Mouse (Mus musculus) embryonic facial prominence, embryonic 10.5 days (tissue): ENCODE results near the gene Nudcd3. TPM values are rescaled to one million over a fixed set of nuclear protein-coding genes. Genes with fewer than 3 reads are reported as not detected.

Experiments
- DNase-seq: peaks from one replicate; pipeline ENCODE4 v3.0.0-alpha.2; 2017; ENCODE audit warnings: low spot score
- H3K27ac ChIP-seq: fragments of 300-500 bp; sonication (generic); replicated peaks from 2 replicates; pipeline ENCODE4 v1.5.1; 2016; ENCODE audit warnings: mild to moderate bottlenecking
- H3K27me3 ChIP-seq: fragments of 300-500 bp; sonication (generic); replicated peaks from 2 replicates; pipeline ENCODE4 v1.6.1; 2016; ENCODE audit warnings: low read depth, mild to moderate bottlenecking; ENCODE audit not compliant: poor library complexity, severe bottlenecking
- H3K36me3 ChIP-seq: fragments of 300-500 bp; sonication (generic); replicated peaks from 2 replicates; pipeline ENCODE4 v1.6.1; 2016; ENCODE audit warnings: mild to moderate bottlenecking, moderate library complexity
- H3K4me1 ChIP-seq: fragments of 300-500 bp; sonication (generic); 2 replicates; pipeline ENCODE4 v1.6.1; 2016
- H3K4me3 ChIP-seq: fragments of 300-500 bp; sonication (generic); 2 replicates; pipeline ENCODE4 v1.5.1; 2016; ENCODE audit warnings: mild to moderate bottlenecking, moderate library complexity
- H3K9me3 ChIP-seq: fragments of 300-500 bp; sonication (generic); 2 replicates; pipeline ENCODE4 v1.6.1; 2016; ENCODE audit warnings: mild to moderate bottlenecking
- WGBS: fragments of 180-500 bp; shearing (Covaris S2); methylation state at CpG from one replicate; pipeline ENCODE4 v1.1.7; 2016; 5-methylcytosine and 5-hydroxymethylcytosine counted together
- polyA plus RNA-seq: library from polyadenylated mRNA; unstranded; fragments of >200 nt; fragmentation: Nextera tagmentation; extraction: Ambion mirVana; gene quantifications from 2 replicates; pipeline ENCODE4 v1.2.1, GENCODE M21; 2016

The Nudcd3 gene
- polyA plus RNA-seq, 1 experiment from 2014 or later: 55.6 TPM

- 88% methylated on average over 5 of the region's 5 CpGs for WGBS
- peaks cover 10% of the 10 kb centered on the region; the same call in 1 of the 2 replicates for H3K4me1 ChIP-seq
- H3K4me3 ChIP-seq: no peak overlapping the region
- H3K9me3 ChIP-seq: no peaks in the 10 kb centered on the region
- no peaks in the 10 kb centered on the region for H3K27me3 ChIP-seq
- no peak for DNase-seq
- H3K36me3 ChIP-seq: no peaks in the 10 kb centered on the region
- no peak overlapping the region for H3K27ac ChIP-seq
Measured at GRCm38 (mm10) chr11:6156651-6157050, 43.6 kb downstream of the Nudcd3 start.

- no peak overlapping the region for H3K4me3 ChIP-seq
- no peak overlapping the region; the same call in 1 of the 2 replicates for H3K27ac ChIP-seq
- no peaks in the 10 kb centered on the region for H3K27me3 ChIP-seq
- no peaks in the 10 kb centered on the region for H3K9me3 ChIP-seq
- WGBS: 77% methylated on average over 3 of the region's 3 CpGs
- peaks cover 14% of the 10 kb centered on the region for H3K36me3 ChIP-seq
- no peak for DNase-seq
- H3K4me1 ChIP-seq: peaks cover 10% of the 10 kb centered on the region; the same call in 1 of the 2 replicates
Measured at GRCm38 (mm10) chr11:6154211-6154701, 46.0 kb downstream of the Nudcd3 start.

- Histone ChIP-seq H3K4me1 (peaks cover 10% of the 10 kb centered on the region; the same call in 1 of the 2 replicates), H3K4me3 (no peak overlapping the region), H3K27ac (no peak overlapping the region), H3K36me3 (peaks cover 23% of the 10 kb centered on the region), H3K9me3 (no peaks in the 10 kb centered on the region), H3K27me3 (no peaks in the 10 kb centered on the region)
- WGBS: 91% methylated on average over 4 of the region's 4 CpGs
- no peak for DNase-seq
Measured at GRCm38 (mm10) chr11:6152864-6153263, 47.4 kb downstream of the Nudcd3 start.

GRCm38 (mm10) chr11:6138233-6138950 lies 61.8 kb downstream of the Nudcd3 start:
- Histone ChIP-seq H3K27me3 (no peaks in the 10 kb centered on the region), H3K4me3 (no peak overlapping the region), H3K4me1 (no peaks in the 10 kb centered on the region), H3K36me3 (peaks cover 16% of the 10 kb centered on the region), H3K27ac (no peak overlapping the region), H3K9me3 (no peaks in the 10 kb centered on the region)
- WGBS: 78% methylated on average over 7 of the region's 7 CpGs
- DNase-seq: no peak

GRCm38 (mm10) chr11:6132886-6133285 lies 67.3 kb downstream of the Nudcd3 start:
- Histone ChIP-seq H3K4me3 (no peak overlapping the region), H3K4me1 (no peaks in the 10 kb centered on the region), H3K27me3 (no peaks in the 10 kb centered on the region), H3K9me3 (no peaks in the 10 kb centered on the region), H3K27ac (no peak overlapping the region), H3K36me3 (0 out of 2 replicates have a peak, but pooled peaks cover 4% of the 10 kb centered on the region)
- 96% methylated on average over 4 of the region's 4 CpGs for WGBS
- DNase-seq: no peak

GRCm38 (mm10) chr11:6130578-6130977 lies 69.6 kb downstream of the Nudcd3 start:
- Histone ChIP-seq H3K9me3 (no peaks in the 10 kb centered on the region), H3K4me3 (no peak overlapping the region), H3K4me1 (no peaks in the 10 kb centered on the region), H3K27me3 (no peaks in the 10 kb centered on the region), H3K36me3 (0 out of 2 replicates have a peak, but pooled peaks cover 4% of the 10 kb centered on the region), H3K27ac (no peak overlapping the region)
- DNase-seq: no peak
- WGBS: 90% methylated on average over 1 of the region's 1 CpGs

GRCm38 (mm10) chr11:6123605-6124120 lies 76.6 kb downstream of the Nudcd3 start:
- Histone ChIP-seq H3K4me1 (no peaks in the 10 kb centered on the region), H3K9me3 (no peaks in the 10 kb centered on the region), H3K36me3 (peaks cover 61% of the 10 kb centered on the region), H3K4me3 (no peak overlapping the region), H3K27ac (no peak overlapping the region), H3K27me3 (no peaks in the 10 kb centered on the region)
- DNase-seq: no peak
- WGBS: 85% methylated on average over 1 of the region's 1 CpGs

- Histone ChIP-seq H3K9me3 (no peaks in the 10 kb centered on the region), H3K4me3 (no peak overlapping the region), H3K36me3 (peaks cover 71% of the 10 kb centered on the region), H3K4me1 (no peaks in the 10 kb centered on the region), H3K27ac (no peak overlapping the region), H3K27me3 (no peaks in the 10 kb centered on the region)
- no peak for DNase-seq
- 92% methylated on average over 5 of the region's 5 CpGs for whole genome bisulfite sequencing
Measured at GRCm38 (mm10) chr11:6122631-6123030, 77.6 kb downstream of the Nudcd3 start.

GRCm38 (mm10) chr11:6120596-6120995 lies 79.6 kb downstream of the Nudcd3 start:
- Histone ChIP-seq H3K4me3 (no peak overlapping the region), H3K27me3 (no peaks in the 10 kb centered on the region), H3K4me1 (no peaks in the 10 kb centered on the region), H3K27ac (no peak overlapping the region), H3K36me3 (peaks cover 80% of the 10 kb centered on the region), H3K9me3 (no peaks in the 10 kb centered on the region)
- DNase-seq: no peak
- WGBS: 86% methylated on average over 11 of the region's 11 CpGs

- H3K27me3 ChIP-seq: no peaks in the 10 kb centered on the region
- 92% methylated on average over 6 of the region's 6 CpGs for WGBS
- peaks cover 75% of the 10 kb centered on the region for H3K36me3 ChIP-seq
- H3K4me3 ChIP-seq: no peak overlapping the region
- no peak for DNase-seq
- H3K27ac ChIP-seq: no peak overlapping the region
- no peaks in the 10 kb centered on the region for H3K4me1 ChIP-seq
- H3K9me3 ChIP-seq: no peaks in the 10 kb centered on the region
Measured at GRCm38 (mm10) chr11:6120001-6120400, 80.2 kb downstream of the Nudcd3 start.

GRCm38 (mm10) chr11:6119312-6119711 lies 80.9 kb downstream of the Nudcd3 start:
- H3K4me1 ChIP-seq: no peaks in the 10 kb centered on the region

GRCm38 (mm10) chr11:6117956-6118355 lies 82.3 kb downstream of the Nudcd3 start:
- H3K9me3 ChIP-seq: no peaks in the 10 kb centered on the region
- no peaks in the 10 kb centered on the region for H3K27me3 ChIP-seq
- no peak for DNase-seq
- no peak overlapping the region for H3K4me3 ChIP-seq
- H3K27ac ChIP-seq: no peak overlapping the region
- no peaks in the 10 kb centered on the region for H3K4me1 ChIP-seq
- peaks cover 75% of the 10 kb centered on the region for H3K36me3 ChIP-seq
- 88% methylated on average over 2 of the region's 2 CpGs for WGBS

More at GRCm38 (mm10) chr11:6119312-6119711, 80.9 kb downstream of the Nudcd3 start:
- Histone ChIP-seq H3K4me3 (no peak overlapping the region), H3K9me3 (no peaks in the 10 kb centered on the region), H3K27ac (no peak overlapping the region), H3K27me3 (no peaks in the 10 kb centered on the region), H3K36me3 (peaks cover 74% of the 10 kb centered on the region)
- no peak for DNase-seq
- 89% methylated on average over 11 of the region's 11 CpGs for WGBS
